Mouse (Mus musculus): ENCODE data around the gene Ccdc146. TPM values are rescaled to one million over a fixed set of nuclear protein-coding genes. Genes with fewer than 3 reads are reported as not detected.
"Not testable (repeated sequence)": the region's sequence is repeated elsewhere in the genome, so short reads cannot be mapped to it uniquely, and the experiment has no call there.

The Ccdc146 gene
- polyA plus RNA-seq, 1 experiment from 2014 or later: 0.70 TPM

DNA sequence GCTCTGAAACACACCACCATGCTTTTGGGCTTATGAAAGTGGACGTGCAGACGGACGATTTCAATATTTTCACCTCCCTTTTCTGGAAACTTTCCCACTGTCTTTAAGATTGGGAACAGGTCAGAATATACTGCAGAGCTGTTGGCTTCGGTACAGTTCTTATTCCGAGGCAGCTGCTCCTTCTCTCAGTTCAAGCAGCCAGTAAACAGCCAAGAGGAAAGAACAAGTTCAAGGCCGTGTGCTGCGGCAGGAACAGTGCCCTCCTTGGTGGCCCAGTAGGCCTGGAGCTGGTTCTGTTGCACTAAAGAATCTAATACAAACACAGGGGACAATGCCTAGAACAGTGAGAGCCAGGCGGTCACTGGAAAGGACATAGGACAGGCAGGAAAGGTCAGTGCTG lies 133.9 kb downstream of the Ccdc146 start:
- no peak for ATAC-seq
- Histone ChIP-seq H3K4me1 (ENCODE audit: control insufficient read depth, insufficient read depth, low read length) (no peaks in the 10 kb centered on the region), H3K9me3 (replicated peaks; ENCODE audit: control insufficient read depth, low read length) (no peaks in the 10 kb centered on the region), H3K4me3 (ENCODE audit: low read depth, low read length) (no peak overlapping the region), H3K27ac (ENCODE audit: low read depth, low read length) (no peak overlapping the region), H3K9ac (ENCODE audit: low read length) (no peak overlapping the region), H3K4me2 (ENCODE audit: low read length) (no peak overlapping the region), H3K36me3 (ENCODE audit: control insufficient read depth, insufficient read depth, low read length) (no peaks in the 10 kb centered on the region), H3K27me3 (replicated peaks; ENCODE audit: control insufficient read depth, insufficient read depth, low read length) (no peaks in the 10 kb centered on the region)
- WGBS: 87% methylated on average over 8 of the region's 8 CpGs
- no peak for DNase-seq (ENCODE audit: low spot score)

GRCm38 (mm10) chr5:21288658-21289435 lies 135.6 kb downstream of the Ccdc146 start:
- WGBS: 84% methylated on average over 7 of the region's 7 CpGs
- no peaks in the 10 kb centered on the region for H3K4me1 ChIP-seq (ENCODE audit: control insufficient read depth, insufficient read depth, low read length)

DNA sequence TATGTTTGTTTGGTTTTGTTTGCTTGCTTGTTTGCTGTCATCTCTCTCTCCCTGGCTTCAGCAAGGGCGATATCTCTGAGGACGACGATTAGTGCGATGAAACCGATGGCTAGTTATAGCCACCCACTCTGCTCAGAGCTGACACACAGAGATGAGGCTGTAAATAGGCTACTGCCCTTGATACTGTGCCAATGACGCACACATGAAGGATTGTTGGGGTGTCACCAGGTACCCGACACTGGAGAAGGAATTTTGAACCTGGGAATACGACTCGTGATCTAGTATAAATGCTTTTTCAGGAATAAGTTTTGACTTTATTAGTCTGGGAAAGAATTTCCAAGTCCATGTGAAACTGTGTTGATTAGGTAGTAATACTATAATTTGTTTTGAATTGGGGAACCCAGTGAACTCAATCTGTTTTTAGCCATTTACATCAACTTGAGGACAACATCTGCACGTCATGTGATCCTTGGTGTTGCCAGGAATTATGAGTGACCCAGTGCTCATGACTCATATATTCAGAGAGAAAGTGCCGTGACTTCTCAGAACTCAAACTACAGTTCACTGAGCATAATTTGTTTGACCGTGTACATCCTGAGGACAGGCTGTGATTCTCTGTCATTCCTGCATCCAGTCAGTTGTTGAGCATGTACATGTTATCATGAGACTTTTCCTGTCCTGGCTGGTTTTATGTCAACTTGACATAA lies 141.0 kb downstream of the Ccdc146 start:
- WGBS: 92% methylated on average over 12 of the region's 12 CpGs
- no peak overlapping the region for H3K27ac ChIP-seq (ENCODE audit: low read depth, low read length)
- no peak overlapping the region for H3K9ac ChIP-seq (ENCODE audit: low read length)
- H3K9me3 ChIP-seq (replicated peaks; ENCODE audit: control insufficient read depth, low read length): no peaks in the 10 kb centered on the region
- no peaks in the 10 kb centered on the region for H3K27me3 ChIP-seq (replicated peaks; ENCODE audit: control insufficient read depth, insufficient read depth, low read length)
- H3K4me3 ChIP-seq (ENCODE audit: low read depth, low read length): no peak overlapping the region
- ATAC-seq (no peak), DNase-seq (ENCODE audit: low spot score) (no peak)
- H3K36me3 ChIP-seq (ENCODE audit: control insufficient read depth, insufficient read depth, low read length): no peaks in the 10 kb centered on the region
- H3K4me1 ChIP-seq (ENCODE audit: control insufficient read depth, insufficient read depth, low read length): no peaks in the 10 kb centered on the region
- H3K4me2 ChIP-seq (ENCODE audit: low read length): no peak overlapping the region

More at GRCm38 (mm10) chr5:21288658-21289435, 135.6 kb downstream of the Ccdc146 start:
- Histone ChIP-seq H3K36me3 (ENCODE audit: control insufficient read depth, insufficient read depth, low read length) (no peaks in the 10 kb centered on the region), H3K27me3 (replicated peaks; ENCODE audit: control insufficient read depth, insufficient read depth, low read length) (no peaks in the 10 kb centered on the region), H3K4me3 (ENCODE audit: low read depth, low read length) (no peak overlapping the region), H3K9me3 (replicated peaks; ENCODE audit: control insufficient read depth, low read length) (no peaks in the 10 kb centered on the region), H3K9ac (ENCODE audit: low read length) (no peak overlapping the region), H3K27ac (ENCODE audit: low read depth, low read length) (no peak overlapping the region), H3K4me2 (ENCODE audit: low read length) (no peak overlapping the region)
- DNase-seq (ENCODE audit: low spot score) (no peak), ATAC-seq (no peak)

DNA sequence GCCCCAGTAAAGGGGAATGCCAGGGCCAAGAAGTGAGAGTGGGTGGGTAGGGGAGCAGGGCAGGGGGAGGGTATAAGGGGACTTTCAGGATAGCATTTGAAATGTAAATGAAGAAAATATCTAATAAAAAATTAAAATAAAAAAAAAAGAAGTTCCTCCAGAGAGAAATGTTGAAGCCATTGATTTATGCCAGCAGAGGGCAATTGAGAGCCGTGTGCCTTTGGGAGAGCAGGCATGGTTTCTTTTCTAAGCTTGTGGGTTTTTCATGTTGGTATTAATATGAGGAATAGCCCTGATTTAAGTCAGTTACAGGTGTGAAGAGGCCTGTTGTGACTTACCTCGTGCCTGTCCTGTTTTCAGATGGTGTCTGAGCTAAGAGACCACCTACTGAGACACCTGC lies 146.8 kb downstream of the Ccdc146 start:
- not testable (repeated sequence) for H3K27ac ChIP-seq (ENCODE audit: low read depth, low read length); H3K27me3 ChIP-seq (replicated peaks; ENCODE audit: control insufficient read depth, insufficient read depth, low read length); H3K4me3 ChIP-seq (ENCODE audit: low read depth, low read length); ATAC-seq; H3K4me2 ChIP-seq (ENCODE audit: low read length); H3K9me3 ChIP-seq (replicated peaks; ENCODE audit: control insufficient read depth, low read length); H3K9ac ChIP-seq (ENCODE audit: low read length); DNase-seq (ENCODE audit: low spot score); H3K36me3 ChIP-seq (ENCODE audit: control insufficient read depth, insufficient read depth, low read length); H3K4me1 ChIP-seq (ENCODE audit: control insufficient read depth, insufficient read depth, low read length)
- WGBS: 62% methylated on average over 2 of the region's 2 CpGs

DNA sequence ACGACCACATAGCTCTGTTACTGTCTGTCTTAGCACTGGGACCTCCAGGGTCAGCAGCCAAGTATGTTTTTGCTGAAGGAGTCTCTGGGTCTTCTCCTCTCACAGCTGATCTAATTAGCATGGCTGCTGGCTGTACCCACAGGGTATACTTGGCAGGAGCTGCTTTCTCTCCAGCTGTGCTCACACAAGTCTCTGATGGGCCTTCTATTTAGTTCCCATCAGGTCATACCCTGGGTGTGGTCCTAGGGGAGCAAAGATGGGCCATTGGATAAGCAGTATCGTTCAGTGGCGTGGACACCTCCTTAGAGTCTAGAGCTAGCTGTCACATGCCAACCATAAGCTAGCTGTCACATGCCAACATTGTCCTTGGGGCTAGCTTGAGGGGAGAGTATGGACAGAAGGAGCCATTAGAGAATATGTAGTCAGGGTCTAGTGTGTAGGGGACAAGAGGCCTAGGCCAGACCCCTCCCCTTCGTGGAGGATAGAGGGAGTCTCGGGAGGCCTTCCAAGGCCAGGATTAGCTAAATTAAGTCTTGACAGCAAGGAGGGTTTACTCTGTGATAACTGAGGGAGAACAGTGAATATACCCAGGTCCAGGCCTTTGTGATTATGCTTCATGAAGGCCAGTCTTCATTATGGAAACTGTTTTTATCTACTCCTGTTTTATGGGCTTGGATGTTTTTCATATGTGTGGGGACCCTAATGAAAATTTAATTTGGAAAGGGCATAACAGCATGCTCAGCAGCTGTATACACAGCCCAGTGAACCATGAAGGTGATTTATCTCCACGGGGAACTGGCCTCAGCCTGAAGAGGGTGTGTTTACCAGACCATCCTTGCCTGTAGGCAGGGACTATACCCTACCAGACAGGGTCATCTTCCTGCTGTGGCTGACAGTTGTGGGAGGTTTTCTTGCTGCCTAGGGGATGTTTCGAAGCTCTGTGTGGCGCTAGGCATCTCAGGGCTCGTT lies 152.8 kb downstream of the Ccdc146 start:
- no peaks in the 10 kb centered on the region for H3K9me3 ChIP-seq (replicated peaks; ENCODE audit: control insufficient read depth, low read length)
- DNase-seq (ENCODE audit: low spot score) (no peak), ATAC-seq (no peak; the same call in 1 of the 2 replicates)
- no peak overlapping the region for H3K4me3 ChIP-seq (ENCODE audit: low read depth, low read length)
- no peaks in the 10 kb centered on the region for H3K27me3 ChIP-seq (replicated peaks; ENCODE audit: control insufficient read depth, insufficient read depth, low read length)
- 46% methylated on average over 9 of the region's 9 CpGs for WGBS
- no peak overlapping the region for H3K4me2 ChIP-seq (ENCODE audit: low read length)
- no peaks in the 10 kb centered on the region for H3K36me3 ChIP-seq (ENCODE audit: control insufficient read depth, insufficient read depth, low read length)
- no peak overlapping the region for H3K27ac ChIP-seq (ENCODE audit: low read depth, low read length)
- no peaks in the 10 kb centered on the region for H3K4me1 ChIP-seq (ENCODE audit: control insufficient read depth, insufficient read depth, low read length)
- H3K9ac ChIP-seq (ENCODE audit: low read length): no peak overlapping the region

GRCm38 (mm10) chr5:21270756-21271155 lies 153.7 kb downstream of the Ccdc146 start:
- H3K4me1 ChIP-seq (ENCODE audit: control insufficient read depth, insufficient read depth, low read length): no peaks in the 10 kb centered on the region
- no peak for ATAC-seq
- no peak overlapping the region for H3K4me2 ChIP-seq (ENCODE audit: low read length)
- no peak for DNase-seq (ENCODE audit: low spot score)
- no peaks in the 10 kb centered on the region for H3K27me3 ChIP-seq (replicated peaks; ENCODE audit: control insufficient read depth, insufficient read depth, low read length)
- H3K9ac ChIP-seq (ENCODE audit: low read length): no peak overlapping the region
- no peak overlapping the region for H3K4me3 ChIP-seq (ENCODE audit: low read depth, low read length)
- no peaks in the 10 kb centered on the region for H3K9me3 ChIP-seq (replicated peaks; ENCODE audit: control insufficient read depth, low read length)
- H3K36me3 ChIP-seq (ENCODE audit: control insufficient read depth, insufficient read depth, low read length): no peaks in the 10 kb centered on the region
- no peak overlapping the region for H3K27ac ChIP-seq (ENCODE audit: low read depth, low read length)
- 46% methylated on average over 4 of the region's 4 CpGs for WGBS

- DNase-seq (ENCODE audit: low spot score) (no peak), ATAC-seq (no peak)
- Histone ChIP-seq H3K9me3 (replicated peaks; ENCODE audit: control insufficient read depth, low read length) (no peaks in the 10 kb centered on the region), H3K4me1 (ENCODE audit: control insufficient read depth, insufficient read depth, low read length) (no peaks in the 10 kb centered on the region; the same call in 1 of the 2 replicates), H3K36me3 (ENCODE audit: control insufficient read depth, insufficient read depth, low read length) (no peaks in the 10 kb centered on the region), H3K27me3 (replicated peaks; ENCODE audit: control insufficient read depth, insufficient read depth, low read length) (no peaks in the 10 kb centered on the region), H3K9ac (ENCODE audit: low read length) (no peak overlapping the region), H3K27ac (ENCODE audit: low read depth, low read length) (no peak overlapping the region), H3K4me2 (ENCODE audit: low read length) (no peak overlapping the region), H3K4me3 (ENCODE audit: low read depth, low read length) (no peak overlapping the region)
- WGBS: 82% methylated on average over 5 of the region's 5 CpGs
These were observed 155.0 kb downstream of the Ccdc146 start for GRCm38 (mm10) chr5:21269446-21269845.

DNA sequence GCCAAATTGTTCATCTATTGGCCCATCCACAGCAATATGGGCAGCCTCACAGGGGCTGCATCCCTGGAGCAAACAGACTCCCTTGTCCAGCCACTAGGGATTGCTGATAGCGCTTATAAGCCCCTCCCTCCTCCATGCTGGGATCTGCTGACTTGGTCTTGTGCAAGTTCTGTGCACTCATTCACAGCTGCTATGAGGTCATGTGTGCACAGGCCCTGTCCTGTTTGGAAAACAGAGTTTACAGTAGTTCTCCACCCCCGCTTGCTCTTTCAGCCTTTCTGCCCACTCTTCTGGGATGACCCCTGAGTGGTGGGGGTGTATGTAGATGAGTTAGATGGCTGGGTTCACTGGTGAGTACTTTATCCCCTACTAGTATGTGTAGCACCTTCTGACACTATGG lies 157.4 kb downstream of the Ccdc146 start:
- Histone ChIP-seq H3K9ac (ENCODE audit: low read length) (no peak overlapping the region), H3K4me2 (ENCODE audit: low read length) (no peak overlapping the region), H3K27me3 (replicated peaks; ENCODE audit: control insufficient read depth, insufficient read depth, low read length) (no peaks in the 10 kb centered on the region), H3K27ac (ENCODE audit: low read depth, low read length) (no peak overlapping the region), H3K4me3 (ENCODE audit: low read depth, low read length) (no peak overlapping the region), H3K9me3 (replicated peaks; ENCODE audit: control insufficient read depth, low read length) (no peaks in the 10 kb centered on the region), H3K4me1 (ENCODE audit: control insufficient read depth, insufficient read depth, low read length) (peaks cover 13% of the 10 kb centered on the region), H3K36me3 (ENCODE audit: control insufficient read depth, insufficient read depth, low read length) (no peaks in the 10 kb centered on the region)
- ATAC-seq (no peak), DNase-seq (ENCODE audit: low spot score) (no peak)
- 77% methylated on average over 2 of the region's 2 CpGs for WGBS

Data from forebrain, embryonic 14.5 days (tissue).